Mouse (Mus musculus): Measurements from ENCODE around the gene Wdfy1.

GRCm38 (mm10) chr1:79707383-79707782 is 68.6 kb downstream of the Wdfy1 start:
- no peak for TF ChIP-seq CTCF (IDR thresholded peaks at IDR 0.05; ENCODE audit: insufficient read depth, low read depth, low read length)
- no peak for TF ChIP-seq POLR2A (IDR thresholded peaks at IDR 0.05; ENCODE audit: insufficient read depth, low read depth, low read length)
